In the genomic region with DNA sequence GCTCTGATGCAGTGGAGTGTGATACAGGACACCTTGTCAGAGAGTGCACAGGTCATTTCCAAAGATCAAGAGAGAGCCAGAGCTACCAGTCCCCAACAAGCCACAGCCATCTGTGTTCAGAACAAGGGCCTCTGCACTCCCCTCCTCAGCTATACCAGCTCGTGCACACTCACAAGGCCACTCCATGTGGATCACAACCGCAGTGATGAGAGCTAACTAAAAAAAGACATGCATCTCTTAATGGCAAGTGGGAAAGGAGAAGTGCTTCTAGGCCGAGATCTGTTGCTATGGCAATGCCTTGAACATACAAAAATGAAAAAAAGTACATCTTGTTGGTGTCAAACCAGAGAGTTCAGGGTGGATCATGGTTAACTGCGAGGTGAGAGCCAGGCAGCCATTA, we compare ENCODE assay signal across 12 mouse cellular contexts. TPM values are rescaled to one million over a fixed set of nuclear protein-coding genes. Genes with fewer than 3 reads are reported as not detected.
DNase-seq lines count a peak whose midpoint lies in the region; ATAC-seq and TF ChIP-seq lines count a peak whose summit lies in the region.
"Had no signal": no experiment of that assay in that cellular context is flagged by ENCODE, and none has a peak within 500 bp of the region (broad histone marks: within the 10 kb centered on the region; RNA-seq: fewer than 3 reads in every experiment).

No protein-coding gene starts in this region.

- ATAC-seq in frontal cortex, adult (ENCODE audit: low TSS enrichment) = peak; percentile 67
- no peak for ATAC-seq in liver, postnatal 0 days

- H3K27ac ChIP-seq in liver, adult 2 months (replicated peaks; ENCODE audit: insufficient read depth, low read depth, low read length) = peak overlapping the region; percentile 33
- no peak overlapping the region for H3K27ac ChIP-seq in liver, postnatal 0 days (ENCODE audit: low read depth)
- 0 out of 2 replicates have a peak overlapping the region, but pooled peaks have one; percentile 20 for H3K27ac ChIP-seq in brown adipose tissue, adult 24 weeks (replicated peaks; ENCODE audit: low read depth, low read length)
- H3K27ac ChIP-seq: limb, embryonic 12.5 days; neural tube, embryonic 12.5 days had no signal

- no peaks in the 10 kb centered on the region for H3K36me3 ChIP-seq in liver, adult 2 months (ENCODE audit: control insufficient read depth, insufficient read depth, low read length)
- H3K36me3 ChIP-seq in liver, postnatal 0 days (replicated peaks; ENCODE audit: insufficient read depth, low read length) = no peaks in the 10 kb centered on the region
- no peaks in the 10 kb centered on the region for H3K36me3 ChIP-seq in megakaryocyte, embryonic 14.5 days (replicated peaks; ENCODE audit: low read length)
- H3K36me3 ChIP-seq: G1E; limb, embryonic 12.5 days; neural tube, embryonic 12.5 days had no signal

- H3K79me2 ChIP-seq in liver, adult 2 months (ENCODE audit: control insufficient read depth, insufficient read depth, low read length) = no peaks in the 10 kb centered on the region

- H3K4me3 ChIP-seq in liver, adult 2 months (ENCODE audit: insufficient read depth, low read depth, low read length) = no peak overlapping the region
- no peak overlapping the region for H3K4me3 ChIP-seq in liver, postnatal 0 days (ENCODE audit: low read depth, low read length)
- no peak overlapping the region for H3K4me3 ChIP-seq in brown adipose tissue, adult 24 weeks (ENCODE audit: insufficient read depth, low read depth, low read length)
- peak overlapping the region; percentile 69 for H3K4me3 ChIP-seq in megakaryocyte, embryonic 14.5 days (replicated peaks)
- H3K4me3 ChIP-seq: limb, embryonic 12.5 days; neural tube, embryonic 12.5 days had no signal

- no peaks in the 10 kb centered on the region for H3K27me3 ChIP-seq in liver, adult 2 months (ENCODE audit: control insufficient read depth, insufficient read depth, low read length)
- H3K27me3 ChIP-seq in liver, postnatal 0 days (ENCODE audit: insufficient read depth, low read length) = no peaks in the 10 kb centered on the region
- peaks cover 66% of the 10 kb centered on the region for H3K27me3 ChIP-seq in megakaryocyte, embryonic 14.5 days (replicated peaks)
- H3K27me3 ChIP-seq: limb, embryonic 12.5 days; neural tube, embryonic 12.5 days had no signal

- H3K9ac ChIP-seq in liver, adult 2 months (ENCODE audit: low read depth, low read length) = no peak overlapping the region
- H3K9ac ChIP-seq in liver, postnatal 0 days (replicated peaks) = no peak overlapping the region
- H3K9ac ChIP-seq: limb, embryonic 12.5 days; neural tube, embryonic 12.5 days had no signal

- TF ChIP-seq POLR2A in liver, adult 2 months (IDR thresholded peaks at IDR 0.05; ENCODE audit: extremely low read depth, insufficient read depth, low read length) = no peak

- peaks cover 11% of the 10 kb centered on the region for H3K4me1 ChIP-seq in liver, adult 2 months (ENCODE audit: control insufficient read depth, insufficient read depth, low read length)
- H3K4me1 ChIP-seq in liver, postnatal 0 days (ENCODE audit: insufficient read depth) = peaks cover 3% of the 10 kb centered on the region; the same call in 1 of the 2 replicates
- H3K4me1 ChIP-seq in brown adipose tissue, adult 24 weeks (ENCODE audit: control insufficient read depth, insufficient read depth, insufficient read length, low read length) = peaks cover 6% of the 10 kb centered on the region
- H3K4me1 ChIP-seq in megakaryocyte, embryonic 14.5 days = peaks cover 16% of the 10 kb centered on the region

- no peaks in the 10 kb centered on the region for H3K9me3 ChIP-seq in liver, postnatal 0 days (ENCODE audit: low read length)
- H3K9me3 ChIP-seq in megakaryocyte, embryonic 14.5 days = peaks cover 10% of the 10 kb centered on the region
- H3K9me3 ChIP-seq: G1E; limb, embryonic 12.5 days; neural tube, embryonic 12.5 days had no signal

- no peak overlapping the region for H3K4me2 ChIP-seq in liver, postnatal 0 days (ENCODE audit: low read depth, low read length)
- H3K4me2 ChIP-seq: limb, embryonic 12.5 days; neural tube, embryonic 12.5 days had no signal

- no peak for DNase-seq in frontal cortex, postnatal 25 days (ENCODE audit: low spot score in 2 of 2)
- DNase-seq in liver, adult 2 months (ENCODE audit: extremely low read depth, low read depth, low spot score) = no peak
- no peak for DNase-seq in liver, postnatal 0 days
- no peak for DNase-seq in spleen, adult 12 weeks (ENCODE audit: low spot score)
- DNase-seq in lung, postnatal 4 days = no peak

- whole genome bisulfite sequencing in liver, adult 2 months = 82% methylated on average over 4 of the region's 4 CpGs
- WGBS in liver, postnatal 0 days (ENCODE audit: insufficient replicate concordance) = 49% methylated on average over 4 of the region's 4 CpGs

- TF ChIP-seq EP300 in liver, postnatal 0 days (IDR thresholded peaks at IDR 0.05; ENCODE audit: low read depth) = no peak

- TF ChIP-seq CTCF in liver, adult 2 months (IDR thresholded peaks at IDR 0.05; ENCODE audit: low read depth, low read length) = no peak
- no peak for TF ChIP-seq CTCF in liver, postnatal 0 days (IDR thresholded peaks at IDR 0.05; ENCODE audit: low read depth)

RNA-seq across cellular contexts. Expression of gene Gstm6, which starts 3.7 kb away (rescaled TPM):
- 96.1 and 97.1 TPM in 2 replicates for total RNA-seq in liver, adult 2 months (2014; rRNA removed)
- 138 and 146 TPM in 2 replicates for polyA plus RNA-seq in liver, adult 2 months (2012; rRNA removed)
- 17.2 and 18.0 TPM in 2 replicates for polyA plus RNA-seq in liver, postnatal 0 days (2015; fragmentation: Nextera tagmentation; extraction: Ambion mirVana)
- polyA plus RNA-seq in brown adipose tissue, adult 24 weeks (2012; ENCODE audit: insufficient read depth, insufficient read length, missing spikeins) = 3.1 and 7.9 TPM in 2 replicates
- not detected in 2 replicates for polyA plus RNA-seq in megakaryocyte, embryonic 14.5 days (2012; ENCODE audit: insufficient read depth, low replicate concordance)
- polyA plus RNA-seq: G1E had no signal

RNA-seq across cellular contexts. Expression of gene Gstm7, which starts 8.2 kb away (rescaled TPM):
- 69.8 and 99.1 TPM in 2 replicates for total RNA-seq in liver, adult 2 months (2014; rRNA removed)
- 108 and 130 TPM in 2 replicates for polyA plus RNA-seq in liver, adult 2 months (2012; rRNA removed)
- 39.2 and 42.2 TPM in 2 replicates for polyA plus RNA-seq in liver, postnatal 0 days (2015; fragmentation: Nextera tagmentation; extraction: Ambion mirVana)
- 10.3 and 15.8 TPM in 2 replicates for polyA plus RNA-seq in brown adipose tissue, adult 24 weeks (2012; ENCODE audit: insufficient read depth, insufficient read length, missing spikeins)
- not detected in 2 replicates for polyA plus RNA-seq in megakaryocyte, embryonic 14.5 days (2012; ENCODE audit: insufficient read depth, low replicate concordance)
- total RNA-seq: G1E had no signal
- polyA plus RNA-seq: G1E had no signal

RNA-seq across cellular contexts. Expression of gene Gstm3, which starts 29.3 kb away (rescaled TPM):
- total RNA-seq in liver, adult 2 months (2014; rRNA removed) = 34.1 and 107 TPM in 2 replicates
- polyA plus RNA-seq in liver, adult 2 months (2012; rRNA removed) = 145 and 164 TPM in 2 replicates
- polyA plus RNA-seq in liver, postnatal 0 days (2015; fragmentation: Nextera tagmentation; extraction: Ambion mirVana) = 1.9 and 2.0 TPM in 2 replicates
- not detected in 2 replicates for polyA plus RNA-seq in brown adipose tissue, adult 24 weeks (2012; ENCODE audit: insufficient read depth, insufficient read length, missing spikeins)
- polyA plus RNA-seq in megakaryocyte, embryonic 14.5 days (2012; ENCODE audit: insufficient read depth, low replicate concordance) = not detected in 2 replicates
- total RNA-seq: G1E; heart, postnatal 4 days had no signal
- polyA plus RNA-seq: G1E; limb, embryonic 12.5 days; neural tube, embryonic 12.5 days had no signal

RNA-seq across cellular contexts. Expression of gene Gstm5, which starts 44.2 kb away (rescaled TPM):
- 17.9 and 21.8 TPM in 2 replicates for total RNA-seq in liver, adult 2 months (2014; rRNA removed)
- polyA plus RNA-seq in liver, adult 2 months (2012; rRNA removed) = 11.4 and 12.5 TPM in 2 replicates
- 126 and 134 TPM in 2 replicates for polyA plus RNA-seq in liver, postnatal 0 days (2015; fragmentation: Nextera tagmentation; extraction: Ambion mirVana)
- polyA plus RNA-seq in brown adipose tissue, adult 24 weeks (2012; ENCODE audit: insufficient read depth, insufficient read length, missing spikeins) = 117 and 121 TPM in 2 replicates
- not detected in 2 replicates for polyA plus RNA-seq in megakaryocyte, embryonic 14.5 days (2012; ENCODE audit: insufficient read depth, low replicate concordance)
- total RNA-seq: G1E had no signal
- polyA plus RNA-seq: G1E had no signal

RNA-seq across cellular contexts. Expression of gene Gstm2, which starts 46.4 kb away (rescaled TPM):
- total RNA-seq in liver, adult 2 months (2014; rRNA removed) = 79.1 and 88.5 TPM in 2 replicates
- 222 and 270 TPM in 2 replicates for polyA plus RNA-seq in liver, adult 2 months (2012; rRNA removed)
- polyA plus RNA-seq in liver, postnatal 0 days (2015; fragmentation: Nextera tagmentation; extraction: Ambion mirVana) = 11.7 TPM in 2 replicates
- 116 and 122 TPM in 2 replicates for polyA plus RNA-seq in brown adipose tissue, adult 24 weeks (2012; ENCODE audit: insufficient read depth, insufficient read length, missing spikeins)
- polyA plus RNA-seq in megakaryocyte, embryonic 14.5 days (2012; ENCODE audit: insufficient read depth, low replicate concordance) = 0.83 TPM in 1 of 2 replicates, not detected in the other
- total RNA-seq: G1E had no signal
- polyA plus RNA-seq: G1E had no signal

Comparison
In these comparisons a context has a peak if more than half of its experiments do, and no peak if none do; other contexts are left out.
1. RNA of gene Gstm3, which starts 29.3 kb away (polyA plus RNA-seq): 145 to 164 TPM in liver, adult 2 months; 1.9 to 2.0 TPM in liver, postnatal 0 days, not detected in megakaryocyte, embryonic 14.5 days and not detected in brown adipose tissue, adult 24 weeks; every median in the first group is over 10 times any median in the second.
2. RNA of gene Gstm7, which starts 8.2 kb away (polyA plus RNA-seq): 108 to 130 TPM in liver, adult 2 months, 39.2 to 42.2 TPM in liver, postnatal 0 days and 10.3 to 15.8 TPM in brown adipose tissue, adult 24 weeks; not detected in megakaryocyte, embryonic 14.5 days; every median in the first group is over 10 times any median in the second.